Comparison of ENCODE assay signal across 11 mouse cellular contexts in genomic region chr8:54079601-54080000, GRCm38 (mm10). TPM values are rescaled to one million over a fixed set of nuclear protein-coding genes. Genes with fewer than 3 reads are reported as not detected.
DNase-seq lines count a peak whose midpoint lies in the region; ATAC-seq lines count a peak whose summit lies in the region.
"Had no signal": no experiment of that assay in that cellular context is flagged by ENCODE, and none has a peak within 500 bp of the region (broad histone marks: within the 10 kb centered on the region; RNA-seq: fewer than 3 reads in every experiment).

No protein-coding gene starts in this region.

- H3K4me1 ChIP-seq in heart, embryonic 10.5 days: peaks cover 4% of the 10 kb centered on the region; the same call in 1 of the 2 replicates

- H3K27ac ChIP-seq in heart, embryonic 10.5 days: no peak overlapping the region

- no peaks in the 10 kb centered on the region for H3K36me3 ChIP-seq in heart, embryonic 10.5 days

- no peak for DNase-seq in heart, embryonic 10.5 days (ENCODE audit: low spot score)
- no peak for DNase-seq in heart, adult 9 months (ENCODE audit: low spot score in 2 of 2)
- DNase-seq in lung, postnatal 10 days: peak; percentile 24
- no peak for DNase-seq in lung, postnatal 4 days
- peak; percentile 53 for DNase-seq in embryo, embryonic 10 days (ENCODE audit: low spot score)
- peak; percentile 47 for DNase-seq in retina, embryonic 14.5 days (ENCODE audit: low spot score)
- no peak for DNase-seq in right cerebral cortex, postnatal 14 days
- DNase-seq: cerebellum, adult 18-20 months; gastrocnemius, postnatal 10 days; lung, adult 2 months had no signal

- H3K9me3 ChIP-seq in heart, embryonic 10.5 days: no peaks in the 10 kb centered on the region

- no peaks in the 10 kb centered on the region for H3K27me3 ChIP-seq in heart, embryonic 10.5 days (ENCODE audit: insufficient read depth, poor library complexity, severe bottlenecking)

- peak overlapping the region; percentile 88; the same call in 1 of the 2 replicates for H3K4me3 ChIP-seq in heart, embryonic 10.5 days

- no peak for ATAC-seq in erythroblast, adult 5-6 weeks (replicated peaks; ENCODE audit: low FRiP score, poor library complexity, severe bottlenecking)

RNA-seq across cellular contexts. Expression of gene Vegfc, which starts 2.2 kb away (rescaled TPM):
- polyA plus RNA-seq in heart, embryonic 10.5 days (2016; fragmentation: Nextera tagmentation; extraction: Ambion mirVana): 11.5 and 12.9 TPM in 2 replicates
- not detected in 2 replicates for total RNA-seq in erythroblast, adult 5-6 weeks (2015; ENCODE audit: low replicate concordance)
- not detected in 2 replicates for total RNA-seq in erythroblast, adult 5-6 weeks (2017; ENCODE audit: low replicate concordance)

Comparison
In these comparisons a context has a peak if more than half of its experiments do, and no peak if none do; other contexts are left out.
1. DNase-seq: peak in lung, postnatal 10 days (single experiment), embryo, embryonic 10 days (single experiment) and retina, embryonic 14.5 days (single experiment); none in heart, embryonic 10.5 days (single experiment), heart, adult 9 months (0 of 2), lung, postnatal 4 days (0 of 2) and right cerebral cortex, postnatal 14 days (single experiment).